Comparison of ENCODE assay signal across 9 mouse cellular contexts in genomic region chr4:43925779-43926178, GRCm38 (mm10). TPM values are rescaled to one million over a fixed set of nuclear protein-coding genes. Genes with fewer than 3 reads are reported as not detected.
DNase-seq lines count a peak whose midpoint lies in the region; ATAC-seq lines count a peak whose summit lies in the region.
"Had no signal": no experiment of that assay in that cellular context is flagged by ENCODE, and none has a peak within 500 bp of the region (broad histone marks: within the 10 kb centered on the region; RNA-seq: fewer than 3 reads in every experiment).

No protein-coding gene starts in this region.

- H3K4me1 ChIP-seq in embryonic facial prominence, embryonic 10.5 days: peaks cover 7% of the 10 kb centered on the region; the same call in 1 of the 2 replicates
- H3K4me1 ChIP-seq in limb, embryonic 12.5 days (replicated peaks): no peaks in the 10 kb centered on the region
- H3K4me1 ChIP-seq: embryonic facial prominence, embryonic 12.5 days had no signal

- DNase-seq in A20 (ENCODE audit: low read depth, low spot score): peak; percentile 71
- peak; percentile 91 for DNase-seq in adrenal gland, postnatal 14 days
- DNase-seq in embryonic facial prominence, embryonic 10.5 days (ENCODE audit: low spot score): peak; percentile 90
- DNase-seq in kidney, adult 8-10 months: peak; percentile 57 to 83
- peak; percentile 88 for DNase-seq in splenic B cell, adult 2 months (ENCODE audit: low read depth, low spot score)

- peaks cover 91% of the 10 kb centered on the region for H3K36me3 ChIP-seq in embryonic facial prominence, embryonic 10.5 days (replicated peaks)
- peaks cover 91% of the 10 kb centered on the region for H3K36me3 ChIP-seq in limb, embryonic 12.5 days
- H3K36me3 ChIP-seq in splenic B cell, adult 2 months (ENCODE audit: control insufficient read depth, insufficient read depth, low read length, poor library complexity, severe bottlenecking): no peaks in the 10 kb centered on the region

- WGBS in embryonic facial prominence, embryonic 10.5 days: 13% methylated on average over 3 of the region's 3 CpGs
- WGBS in limb, embryonic 12.5 days: 16% methylated on average over 3 of the region's 3 CpGs

- no peak overlapping the region for H3K27ac ChIP-seq in embryonic facial prominence, embryonic 10.5 days (replicated peaks)
- H3K27ac ChIP-seq in limb, embryonic 12.5 days: no peak overlapping the region
- H3K27ac ChIP-seq: embryonic facial prominence, embryonic 12.5 days had no signal

- no peak overlapping the region for H3K9ac ChIP-seq in limb, embryonic 12.5 days (replicated peaks)
- H3K9ac ChIP-seq: embryonic facial prominence, embryonic 12.5 days had no signal

- H3K4me2 ChIP-seq in limb, embryonic 12.5 days: no peak overlapping the region
- H3K4me2 ChIP-seq: embryonic facial prominence, embryonic 12.5 days had no signal

- ATAC-seq in granulocyte monocyte progenitor cell, adult 5-6 weeks (replicated peaks; ENCODE audit: poor library complexity, severe bottlenecking): peak; percentile 92
- 0 out of 2 replicates have a peak, but pooled peaks have one; percentile 56 for ATAC-seq in limb, embryonic 12.5 days (ENCODE audit: insufficient number of reproducible peaks, insufficient read depth, low FRiP score, low TSS enrichment, low read depth)
- ATAC-seq in monocyte, adult 5-6 weeks (replicated peaks; ENCODE audit: insufficient number of reproducible peaks, low FRiP score, low TSS enrichment, poor library complexity, severe bottlenecking): peak; percentile 72

- H3K27me3 ChIP-seq in embryonic facial prominence, embryonic 10.5 days (replicated peaks; ENCODE audit: low read depth, poor library complexity, severe bottlenecking): no peaks in the 10 kb centered on the region
- H3K27me3 ChIP-seq in limb, embryonic 12.5 days: no peaks in the 10 kb centered on the region
- no peaks in the 10 kb centered on the region for H3K27me3 ChIP-seq in splenic B cell, adult 2 months (ENCODE audit: control insufficient read depth, insufficient read depth, low read length, poor library complexity, severe bottlenecking)
- H3K27me3 ChIP-seq: embryonic facial prominence, embryonic 12.5 days had no signal

- H3K4me3 ChIP-seq in embryonic facial prominence, embryonic 10.5 days: no peak overlapping the region
- no peak overlapping the region for H3K4me3 ChIP-seq in limb, embryonic 12.5 days (replicated peaks)
- H3K4me3 ChIP-seq: embryonic facial prominence, embryonic 12.5 days had no signal

- H3K9me3 ChIP-seq in embryonic facial prominence, embryonic 10.5 days: no peaks in the 10 kb centered on the region
- 0 out of 2 replicates have a peak, but pooled peaks cover 4% of the 10 kb centered on the region for H3K9me3 ChIP-seq in limb, embryonic 12.5 days
- H3K9me3 ChIP-seq: embryonic facial prominence, embryonic 12.5 days had no signal

RNA-seq across cellular contexts. Expression of gene Glipr2, which starts 31.4 kb away (rescaled TPM):
- 7.4 and 9.1 TPM in 2 replicates for total RNA-seq in adrenal gland, postnatal 14 days (2021)
- 55.8 and 75.8 TPM in 2 replicates for polyA plus RNA-seq in embryonic facial prominence, embryonic 10.5 days (2016; fragmentation: Nextera tagmentation; extraction: Ambion mirVana)
- total RNA-seq in granulocyte monocyte progenitor cell, adult 5-6 weeks (2014; fragmentation: Nextera tagmentation): 8.2 and 12.7 TPM in 2 replicates
- 16.4 and 20.8 TPM in 2 replicates for total RNA-seq in granulocyte monocyte progenitor cell, adult 5-6 weeks (2017)
- polyA plus RNA-seq in limb, embryonic 12.5 days (2016; fragmentation: Nextera tagmentation; extraction: Ambion mirVana): 86.2 and 89.9 TPM in 2 replicates
- 116 to 119 TPM (median 118 TPM) in 3 replicates for total RNA-seq in monocyte, adult 5-6 weeks (2017)

RNA-seq across cellular contexts. Expression of gene Reck, which starts 50.4 kb away (rescaled TPM):
- total RNA-seq in adrenal gland, postnatal 14 days (2021): 14.6 and 16.6 TPM in 2 replicates
- polyA plus RNA-seq in embryonic facial prominence, embryonic 10.5 days (2016; fragmentation: Nextera tagmentation; extraction: Ambion mirVana): 17.4 and 19.3 TPM in 2 replicates
- 1.3 and 5.5 TPM in 2 replicates for total RNA-seq in granulocyte monocyte progenitor cell, adult 5-6 weeks (2014; fragmentation: Nextera tagmentation)
- 0.22 and 1.4 TPM in 2 replicates for total RNA-seq in granulocyte monocyte progenitor cell, adult 5-6 weeks (2017)
- polyA plus RNA-seq in limb, embryonic 12.5 days (2016; fragmentation: Nextera tagmentation; extraction: Ambion mirVana): 26.9 and 33.1 TPM in 2 replicates
- total RNA-seq in monocyte, adult 5-6 weeks (2017): 0.38 to 6.1 TPM (median 4.6 TPM) in 3 replicates

RNA-seq across cellular contexts. Expression of gene Ccin, which starts 57.5 kb away (rescaled TPM):
- not detected in 2 replicates for total RNA-seq in adrenal gland, postnatal 14 days (2021)
- not detected in 2 replicates for polyA plus RNA-seq in embryonic facial prominence, embryonic 10.5 days (2016; fragmentation: Nextera tagmentation; extraction: Ambion mirVana)
- not detected in 2 replicates for total RNA-seq in granulocyte monocyte progenitor cell, adult 5-6 weeks (2014; fragmentation: Nextera tagmentation)
- total RNA-seq in granulocyte monocyte progenitor cell, adult 5-6 weeks (2017): 0.09 TPM in 1 of 2 replicates, not detected in the other
- polyA plus RNA-seq in limb, embryonic 12.5 days (2016; fragmentation: Nextera tagmentation; extraction: Ambion mirVana): not detected in 2 replicates
- 0.39 TPM in 1 of 3 replicates, not detected in the others for total RNA-seq in monocyte, adult 5-6 weeks (2017)
- polyA plus RNA-seq: embryonic facial prominence, embryonic 12.5 days had no signal
